Mouse (Mus musculus) lung, adult 2 months (tissue): ENCODE results near the gene Mtcp1. TPM values are rescaled to one million over a fixed set of nuclear protein-coding genes. Genes with fewer than 3 reads are reported as not detected.

Experiments
- DNase-seq: peaks from one replicate; pipeline ENCODE4 v3.0.0; 2022
- H3K4me1 ChIP-seq: fragments of 200-500 bp; 2 replicates; pipeline ENCODE4 v1.6.1; 2011; ENCODE audit warnings: low read length; ENCODE audit not compliant: control insufficient read depth, insufficient read depth
- H3K4me3 ChIP-seq: fragments of 200-500 bp; replicated peaks from 2 replicates; pipeline ENCODE3; 2011; ENCODE audit warnings: low read depth, mild to moderate bottlenecking, control low read depth, low read length; ENCODE audit errors: extremely low read depth
- CTCF ChIP-seq: fragments of 200-500 bp; IDR thresholded peaks from 2 replicates; pipeline ENCODE4 v1.5.1; 2011; ENCODE audit warnings: mild to moderate bottlenecking, low read length, control low read depth; ENCODE audit not compliant: insufficient read depth
- POLR2A ChIP-seq: fragments of 200-500 bp; IDR thresholded peaks from 2 replicates; pipeline ENCODE4 v1.6.1; 2011; ENCODE audit warnings: low read depth, mild to moderate bottlenecking, control low read depth, low read length, borderline replicate concordance; ENCODE audit errors: extremely low read depth
- WGBS: fragments of 180-500 bp; shearing (Covaris S2); methylation state at CpG from one replicate; pipeline ENCODE4 v1.1.7; 2018; 5-methylcytosine and 5-hydroxymethylcytosine counted together
- polyA plus RNA-seq: library from polyadenylated mRNA; depleted of rRNA; stranded (reverse); fragments of >200 nt; gene quantifications from 2 replicates; pipeline ENCODE4 v1.2.3, GENCODE M21; 2012; rRNA removed

The Mtcp1 gene
- polyA plus RNA-seq, 1 experiment, result 5.6 TPM

DNA sequence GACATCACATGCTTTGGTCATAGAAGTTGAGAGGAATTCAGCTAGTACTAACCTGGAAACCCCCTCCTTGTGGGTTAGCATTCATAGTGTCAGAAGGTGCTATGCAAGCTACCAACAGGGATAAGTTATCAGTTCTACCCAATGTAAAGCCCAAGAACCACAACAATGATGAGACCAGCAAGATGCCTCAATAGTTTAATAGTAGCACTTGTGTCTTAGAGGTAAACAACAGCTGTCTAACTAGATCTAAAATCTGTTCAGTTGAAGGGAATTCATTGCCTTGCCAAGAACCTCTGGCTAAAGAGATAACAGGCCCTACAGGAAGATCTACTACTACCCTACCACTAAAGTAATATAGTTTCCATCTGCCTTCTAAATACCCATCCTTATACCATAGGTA is 39.6 kb downstream of the Mtcp1 start:
- no peaks in the 10 kb centered on the region for H3K4me1 ChIP-seq
- TF ChIP-seq CTCF, result no peak
- TF ChIP-seq POLR2A, result no peak
- no peak for DNase-seq
- H3K4me3 ChIP-seq, result no peak overlapping the region

DNA sequence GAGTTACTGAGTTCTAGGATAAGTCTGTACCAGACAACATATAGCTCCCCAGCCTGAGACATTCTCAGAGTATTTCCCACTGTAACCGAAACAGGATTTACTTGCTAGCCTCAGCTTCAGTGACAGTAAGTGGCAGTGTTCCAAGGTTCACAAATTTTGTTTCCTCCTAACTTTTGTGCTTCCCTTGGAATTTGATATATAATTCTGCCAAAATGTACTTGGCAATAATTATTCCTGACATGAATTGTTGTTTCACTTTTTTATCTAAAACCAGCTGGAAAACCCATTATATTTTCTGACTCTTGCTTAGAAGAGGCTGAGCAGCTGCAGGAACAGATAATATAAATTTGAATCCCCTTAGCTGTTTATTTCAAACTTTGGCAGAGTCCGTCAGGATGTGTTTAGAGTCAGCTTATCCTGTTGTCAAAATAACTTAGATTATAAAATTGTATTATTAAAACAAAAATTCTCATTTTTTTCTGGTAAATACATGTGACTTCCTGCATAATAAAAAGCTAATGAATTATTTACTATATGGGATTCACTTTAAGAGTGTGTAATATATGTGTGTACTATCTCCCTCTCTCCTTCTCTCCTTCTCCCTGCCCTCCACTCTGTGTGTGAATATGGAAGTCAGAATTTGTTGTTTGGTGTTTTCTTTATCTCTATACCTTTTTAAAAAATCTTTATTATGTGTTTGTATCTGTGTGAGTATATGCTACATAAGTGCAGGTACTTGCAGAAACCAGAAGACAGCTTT is 43.5 kb downstream of the Mtcp1 start:
- TF ChIP-seq CTCF (no peak), POLR2A (no peak)
- no peak for DNase-seq
- H3K4me1 ChIP-seq, result no peaks in the 10 kb centered on the region
- WGBS, result 39% methylated on average over 2 of the region's 2 CpGs
- H3K4me3 ChIP-seq, result no peak overlapping the region

DNA sequence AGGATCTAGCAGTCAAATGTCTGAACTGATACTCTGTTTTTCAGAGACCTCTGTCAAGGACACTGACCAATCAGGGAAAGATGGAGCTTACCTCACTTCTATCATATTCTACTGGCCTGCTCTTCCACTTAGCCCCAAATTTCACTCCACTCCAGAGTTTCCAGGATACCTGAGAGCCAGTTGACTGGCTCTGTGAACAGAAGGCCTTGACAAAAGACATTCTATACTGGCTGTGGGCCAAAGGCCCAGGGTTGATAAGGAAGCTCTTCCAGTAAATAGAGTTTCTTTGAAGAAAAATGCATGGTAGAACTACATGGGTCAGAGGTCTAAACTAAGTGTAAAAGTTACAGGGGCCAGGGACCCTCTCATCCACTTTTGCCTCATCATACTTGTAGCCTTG is 46.2 kb downstream of the Mtcp1 start:
- TF ChIP-seq POLR2A (no peak), CTCF (no peak)
- Histone ChIP-seq H3K4me1 (no peaks in the 10 kb centered on the region), H3K4me3 (no peak overlapping the region)
- no peak for DNase-seq

Other genes with a start within 250 kb of the Mtcp1 start
- gene Fundc2, start 34.2 kb downstream of the Mtcp1 start, polyA plus RNA-seq, result 3.9 and 8.1 TPM in 2 replicates
- gene F8, start 34.0 kb downstream of the Mtcp1 start, polyA plus RNA-seq, result 0.34 and 0.54 TPM in 2 replicates
- 2.5 and 4.2 TPM in 2 replicates for gene Cmc4, start within 50 bp of the Mtcp1 start, polyA plus RNA-seq
- gene Brcc3, start within 50 bp of the Mtcp1 start, polyA plus RNA-seq, result 3.8 and 6.1 TPM in 2 replicates
- 1.7 and 5.0 TPM in 2 replicates for gene Vbp1, start 97.7 kb upstream of the Mtcp1 start, polyA plus RNA-seq
- 0.16 and 0.20 TPM in 2 replicates for gene Rab39b, start 161.6 kb upstream of the Mtcp1 start, polyA plus RNA-seq